Mouse (Mus musculus): Measurements from ENCODE around the gene Kdelr1. TPM values are rescaled to one million over a fixed set of nuclear protein-coding genes. Genes with fewer than 3 reads are reported as not detected.

Kdelr1 gene
- polyA plus RNA-seq, 1 experiment from 2014 or later: 44.6 TPM

- Histone ChIP-seq H3K4me3 (peak overlapping the region; percentile 32; the same call in 1 of the 2 replicates), H3K36me3 (no peaks in the 10 kb centered on the region), H3K9me3 (no peaks in the 10 kb centered on the region), H3K9ac (0 out of 2 replicates have a peak overlapping the region, but pooled peaks have one; percentile 50), H3K4me1 (replicated peaks) (peaks cover 37% of the 10 kb centered on the region), H3K4me2 (peak overlapping the region; percentile 44), H3K27me3 (no peaks in the 10 kb centered on the region), H3K27ac (replicated peaks) (no peak overlapping the region)
- WGBS: 81% methylated on average over 4 of the region's 4 CpGs
- ATAC-seq (ENCODE audit: low read depth): no peak
These were observed 47.2 kb downstream of the Kdelr1 start for GRCm38 (mm10) chr7:45919761-45920160.

- Histone ChIP-seq H3K9me3 (no peaks in the 10 kb centered on the region), H3K27me3 (no peaks in the 10 kb centered on the region), H3K27ac (replicated peaks) (no peak overlapping the region), H3K4me1 (replicated peaks) (peaks cover 37% of the 10 kb centered on the region), H3K36me3 (no peaks in the 10 kb centered on the region), H3K4me2 (peak overlapping the region; percentile 44), H3K4me3 (peak overlapping the region; percentile 32), H3K9ac (peak overlapping the region; percentile 50)
- no peak for ATAC-seq (ENCODE audit: low read depth)
- WGBS: 52% methylated on average over 9 of the region's 9 CpGs
These were observed 48.1 kb downstream of the Kdelr1 start for GRCm38 (mm10) chr7:45920583-45921241.

DNA sequence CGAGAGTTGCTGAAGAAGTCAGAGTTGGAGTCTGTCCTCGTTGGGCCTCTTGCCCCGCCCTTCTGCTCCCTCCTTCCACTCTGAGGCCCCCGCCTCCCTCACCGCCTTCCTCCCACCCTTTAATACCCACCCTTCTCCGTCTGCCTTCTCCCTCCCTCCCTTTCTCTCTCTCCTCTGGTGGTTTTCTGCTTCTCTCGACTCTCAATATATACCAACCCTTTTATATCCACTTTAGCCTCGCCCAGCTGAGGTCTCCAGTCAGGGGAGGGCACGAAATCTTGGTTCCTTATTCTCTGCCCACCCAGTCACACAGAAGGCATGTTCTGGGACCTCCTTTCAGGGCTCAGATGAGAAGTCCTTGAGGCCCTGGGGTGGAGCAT is 48.7 kb downstream of the Kdelr1 start, which contains the start of gene Emp3:
TSS of gene Emp3 (minus strand) at position 163 of the 380 bp plus-strand sequence.
- no peak for ATAC-seq (ENCODE audit: low read depth)
- Histone ChIP-seq H3K9ac (peak within 1 kb of the TSS; percentile 50), H3K27me3 (no peaks in the 10 kb centered on the region), H3K4me3 (peak within 1 kb of the TSS; percentile 32), H3K4me2 (peak within 1 kb of the TSS; percentile 54), H3K36me3 (no peaks in the 10 kb centered on the region), H3K4me1 (replicated peaks) (peaks cover 32% of the 10 kb centered on the region), H3K27ac (replicated peaks) (peak within 1 kb of the TSS; percentile 86), H3K9me3 (no peaks in the 10 kb centered on the region)
- 42% methylated on average over 9 of the region's 9 CpGs for WGBS

DNA sequence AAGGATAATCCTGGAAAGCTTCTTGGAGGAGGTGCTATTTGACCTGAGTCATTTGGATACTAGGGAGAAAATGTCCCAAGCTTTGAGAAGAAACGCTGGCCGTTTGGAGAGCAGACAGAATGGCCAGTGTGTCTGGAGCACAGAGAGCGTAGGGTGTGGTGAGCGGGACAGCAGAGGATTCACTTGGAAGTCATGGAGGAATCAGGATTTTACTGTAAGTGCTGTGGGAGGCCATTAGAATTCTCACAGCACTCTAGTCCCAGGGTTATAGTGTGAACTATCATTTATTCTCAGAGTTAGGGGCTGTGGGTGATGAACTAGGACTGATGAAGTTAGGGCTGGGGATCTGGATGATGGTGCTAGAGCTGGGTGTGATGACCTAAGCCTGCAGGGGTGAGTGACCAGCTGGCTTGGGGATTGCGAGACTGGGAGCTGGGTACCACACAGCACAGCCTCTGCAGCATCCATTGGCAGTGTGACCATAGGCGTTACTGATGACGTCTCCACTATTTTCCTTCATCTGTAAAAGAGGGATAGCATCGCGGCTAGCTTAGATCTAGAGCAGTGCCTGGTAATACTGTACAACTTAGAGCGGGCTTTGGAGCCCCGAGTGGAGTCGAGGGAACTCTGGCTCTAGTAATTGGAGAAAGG is 49.5 kb downstream of the Kdelr1 start:
- peak overlapping the region; percentile 54 for H3K4me2 ChIP-seq
- H3K36me3 ChIP-seq: no peaks in the 10 kb centered on the region
- no peaks in the 10 kb centered on the region for H3K9me3 ChIP-seq
- no peak for ATAC-seq (ENCODE audit: low read depth)
- no peak overlapping the region for H3K4me3 ChIP-seq
- peaks cover 24% of the 10 kb centered on the region for H3K4me1 ChIP-seq (replicated peaks)
- H3K27me3 ChIP-seq: peaks cover 3% of the 10 kb centered on the region; the same call in 1 of the 2 replicates
- 85% methylated on average over 12 of the region's 12 CpGs for WGBS
- H3K9ac ChIP-seq: no peak overlapping the region
- peak overlapping the region; percentile 86 for H3K27ac ChIP-seq (replicated peaks)

GRCm38 (mm10) chr7:45922928-45923761 is 50.6 kb downstream of the Kdelr1 start:
- H3K4me2 ChIP-seq: peak overlapping the region; percentile 54
- H3K4me3 ChIP-seq: peak overlapping the region; percentile 44
- H3K4me1 ChIP-seq (replicated peaks): peaks cover 15% of the 10 kb centered on the region
- peak; percentile 93 for ATAC-seq (ENCODE audit: low read depth)
- H3K9me3 ChIP-seq: no peaks in the 10 kb centered on the region
- no peaks in the 10 kb centered on the region for H3K36me3 ChIP-seq
- peak overlapping the region; percentile 86 for H3K27ac ChIP-seq (replicated peaks)
- peak overlapping the region; percentile 60 for H3K9ac ChIP-seq
- under 1% methylated on average over 37 of the region's 37 CpGs for WGBS
- peaks cover 14% of the 10 kb centered on the region for H3K27me3 ChIP-seq

DNA sequence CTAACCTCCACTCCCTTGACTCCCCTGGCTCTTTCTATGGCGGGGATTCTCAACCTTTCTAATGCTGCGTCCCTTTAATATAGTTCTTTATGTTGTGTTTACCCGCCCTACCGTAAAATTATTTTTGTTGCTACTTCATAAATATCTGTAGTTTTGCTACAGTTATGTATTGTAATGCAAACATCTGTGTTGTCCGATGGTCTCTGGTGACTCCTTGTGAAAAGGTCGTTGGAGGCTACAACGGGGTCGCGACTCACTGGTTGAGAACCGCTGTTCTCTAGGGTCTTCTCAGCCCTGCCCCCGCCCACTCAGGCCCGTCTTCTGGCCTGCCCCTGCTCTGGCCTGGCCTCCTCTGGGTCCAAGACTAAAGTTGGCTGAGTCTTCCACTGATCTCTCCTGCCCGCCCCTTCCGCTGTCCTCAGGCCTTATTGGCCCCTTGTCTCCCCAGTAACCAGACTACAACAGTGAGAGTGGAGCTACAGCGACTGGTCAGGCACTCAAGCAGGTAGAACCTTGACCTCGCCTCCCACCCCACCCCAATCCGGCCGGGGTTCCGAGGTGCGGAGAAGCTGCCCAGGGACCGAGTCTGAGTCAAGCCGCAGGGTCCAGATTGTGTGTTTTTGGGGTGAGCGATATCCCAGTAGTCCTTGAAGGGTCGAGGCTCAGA is 51.3 kb downstream of the Kdelr1 start, which contains the start of gene Ccdc114:
TSS of gene Ccdc114 (plus strand) at position 311 of the 667 bp plus-strand sequence.
- Histone ChIP-seq H3K9me3 (no peaks in the 10 kb centered on the region), H3K9ac (peak within 1 kb of the TSS; percentile 60), H3K36me3 (no peaks in the 10 kb centered on the region), H3K27me3 (peaks cover 17% of the 10 kb centered on the region), H3K27ac (replicated peaks) (peak within 1 kb of the TSS; percentile 86), H3K4me3 (peak within 1 kb of the TSS; percentile 44), H3K4me2 (peak within 1 kb of the TSS; percentile 54), H3K4me1 (replicated peaks) (peaks cover 15% of the 10 kb centered on the region)
- 4% methylated on average over 24 of the region's 24 CpGs for WGBS
- peak; percentile 55 for ATAC-seq (ENCODE audit: low read depth)

DNA sequence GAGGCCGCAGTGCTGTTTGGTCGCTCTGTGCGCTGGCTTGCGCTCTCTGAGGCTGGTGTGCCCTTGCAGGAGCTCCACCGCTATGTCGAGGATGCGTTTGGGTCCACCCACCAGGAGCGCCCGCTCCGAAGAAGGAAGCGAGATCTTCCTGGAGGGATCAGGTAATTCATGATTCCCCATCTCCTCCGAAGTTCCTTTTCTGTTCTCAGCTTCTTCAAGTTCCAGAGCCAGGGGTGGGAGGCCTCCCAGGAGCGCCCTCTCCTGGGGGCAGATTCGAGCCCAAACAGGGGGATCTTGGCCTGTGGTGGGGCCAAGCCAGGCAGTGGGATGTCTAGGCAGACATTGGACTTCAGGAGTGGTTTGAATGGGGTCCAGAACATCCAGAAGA is 51.9 kb downstream of the Kdelr1 start:
- H3K4me1 ChIP-seq (replicated peaks): peaks cover 15% of the 10 kb centered on the region
- no peaks in the 10 kb centered on the region for H3K36me3 ChIP-seq
- peak overlapping the region; percentile 54 for H3K4me2 ChIP-seq
- no peak for ATAC-seq (ENCODE audit: low read depth)
- no peak overlapping the region for H3K27ac ChIP-seq (replicated peaks)
- WGBS: 15% methylated on average over 14 of the region's 14 CpGs
- peak overlapping the region; percentile 43; the same call in 1 of the 2 replicates for H3K9ac ChIP-seq
- H3K4me3 ChIP-seq: peak overlapping the region; percentile 44
- peaks cover 22% of the 10 kb centered on the region for H3K27me3 ChIP-seq
- no peaks in the 10 kb centered on the region for H3K9me3 ChIP-seq

GRCm38 (mm10) chr7:45928626-45929295 is 56.2 kb downstream of the Kdelr1 start:
- Histone ChIP-seq H3K4me3 (no peak overlapping the region), H3K27me3 (peaks cover 24% of the 10 kb centered on the region), H3K36me3 (no peaks in the 10 kb centered on the region), H3K9me3 (no peaks in the 10 kb centered on the region), H3K4me2 (0 out of 2 replicates have a peak overlapping the region, but pooled peaks have one; percentile 20), H3K27ac (replicated peaks) (no peak overlapping the region), H3K9ac (no peak overlapping the region), H3K4me1 (replicated peaks) (0 out of 2 replicates have a peak, but pooled peaks cover 4% of the 10 kb centered on the region)
- ATAC-seq (ENCODE audit: low read depth): no peak
- WGBS: 18% methylated on average over 19 of the region's 23 CpGs

DNA sequence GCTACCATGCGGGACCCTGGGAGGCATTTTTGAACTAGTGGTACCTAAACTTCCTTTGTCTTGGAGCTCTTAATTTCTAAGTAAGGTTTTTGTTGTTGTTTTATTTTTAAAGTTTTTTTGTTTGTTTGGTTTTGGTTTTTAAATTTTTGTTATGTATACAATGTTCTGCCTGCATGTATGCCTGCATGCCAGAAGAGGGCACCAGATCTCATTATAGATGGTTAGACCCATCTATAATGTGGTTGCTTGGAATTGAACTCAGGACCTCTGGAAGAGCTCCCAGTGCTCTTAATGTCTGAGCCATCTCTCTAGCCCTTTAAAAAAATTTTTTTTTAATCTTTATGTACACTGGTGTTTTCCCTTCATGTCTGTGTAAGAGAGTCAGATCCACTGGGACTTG is 57.1 kb downstream of the Kdelr1 start:
- Histone ChIP-seq H3K27ac (replicated peaks) (no peak overlapping the region), H3K4me2 (no peak overlapping the region), H3K36me3 (no peaks in the 10 kb centered on the region), H3K9ac (no peak overlapping the region), H3K9me3 (no peaks in the 10 kb centered on the region), H3K27me3 (peaks cover 24% of the 10 kb centered on the region), H3K4me3 (no peak overlapping the region), H3K4me1 (replicated peaks) (no peaks in the 10 kb centered on the region)
- 84% methylated on average over 1 of the region's 1 CpGs for WGBS
- no peak for ATAC-seq (ENCODE audit: low read depth)

Data from neural tube, embryonic 13.5 days (tissue).